Mouse (Mus musculus): ENCODE measurements around the gene Ccdc141.

- TF ChIP-seq EP300 (IDR thresholded peaks at IDR 0.05; ENCODE audit: low read depth) (no peak), CTCF (IDR thresholded peaks at IDR 0.05; ENCODE audit: low read depth) (peak; percentile 70)
Measured at GRCm38 (mm10) chr2:76968919-76969318, 201.5 kb downstream of the Ccdc141 start.
